Mouse (Mus musculus) liver, embryonic 12.5 days (tissue): ENCODE data around the gene Tmem217. TPM values are rescaled to one million over a fixed set of nuclear protein-coding genes. Genes with fewer than 3 reads are reported as not detected.
"Not testable (repeated sequence)": the region's sequence is repeated elsewhere in the genome, so short reads cannot be mapped to it uniquely, and the experiment has no call there.

Experiments used
- ATAC-seq: fragments of 200-750 bp; cut with Nextera tagmentation; 2 replicates; pipeline ENCODE4 v1.8.0; 2017; ENCODE audit warnings: moderate number of reproducible peaks, mild to moderate bottlenecking, moderate library complexity
- H3K27ac ChIP-seq: fragments of 300-500 bp; sonication (generic); 2 replicates; pipeline ENCODE4 v1.5.1; 2016; ENCODE audit warnings: mild to moderate bottlenecking
- H3K27me3 ChIP-seq: fragments of 300-500 bp; sonication (generic); replicated peaks from 2 replicates; pipeline ENCODE4 v1.6.1; 2016; ENCODE audit warnings: mild to moderate bottlenecking, moderate library complexity
- H3K36me3 ChIP-seq: fragments of 300-500 bp; sonication (generic); 2 replicates; pipeline ENCODE4 v1.6.1; 2016; ENCODE audit warnings: mild to moderate bottlenecking, moderate library complexity
- H3K4me1 ChIP-seq: fragments of 300-500 bp; sonication (generic); 2 replicates; pipeline ENCODE4 v1.6.1; 2016
- H3K4me2 ChIP-seq: fragments of 300-500 bp; sonication (generic); 2 replicates; pipeline ENCODE4 v1.6.1; 2016; ENCODE audit warnings: mild to moderate bottlenecking, moderate library complexity
- H3K4me3 ChIP-seq: fragments of 300-500 bp; sonication (generic); 2 replicates; pipeline ENCODE4 v1.5.1; 2016; ENCODE audit warnings: mild to moderate bottlenecking, moderate library complexity
- H3K9ac ChIP-seq: fragments of 300-500 bp; sonication (generic); 2 replicates; pipeline ENCODE4 v1.6.1; 2016; ENCODE audit warnings: mild to moderate bottlenecking, moderate library complexity
- H3K9me3 ChIP-seq: fragments of 300-500 bp; sonication (generic); replicated peaks from 2 replicates; pipeline ENCODE4 v1.6.1; 2016; ENCODE audit warnings: mild to moderate bottlenecking, moderate library complexity
- WGBS: fragments of 180-500 bp; shearing (Covaris S2); methylation state at CpG from one replicate; pipeline ENCODE4 v1.1.7; 2016; ENCODE audit not compliant: insufficient replicate concordance; 5-methylcytosine and 5-hydroxymethylcytosine counted together
- polyA plus RNA-seq: library from polyadenylated mRNA; unstranded; fragments of >200 nt; fragmentation: Nextera tagmentation; extraction: Ambion mirVana; gene quantifications from 2 replicates; pipeline ENCODE4 v1.2.1, GENCODE M21; 2016

Gene Tmem217
- polyA plus RNA-seq, 1 experiment from 2014 or later: 0.67 TPM

GRCm38 (mm10) chr17:29499511-29499910 is 52.7 kb downstream of the Tmem217 start:
- peak overlapping the region; percentile 67 for H3K4me2 ChIP-seq
- 24% methylated on average over 6 of the region's 6 CpGs for WGBS
- peak; percentile 67 for ATAC-seq

DNA sequence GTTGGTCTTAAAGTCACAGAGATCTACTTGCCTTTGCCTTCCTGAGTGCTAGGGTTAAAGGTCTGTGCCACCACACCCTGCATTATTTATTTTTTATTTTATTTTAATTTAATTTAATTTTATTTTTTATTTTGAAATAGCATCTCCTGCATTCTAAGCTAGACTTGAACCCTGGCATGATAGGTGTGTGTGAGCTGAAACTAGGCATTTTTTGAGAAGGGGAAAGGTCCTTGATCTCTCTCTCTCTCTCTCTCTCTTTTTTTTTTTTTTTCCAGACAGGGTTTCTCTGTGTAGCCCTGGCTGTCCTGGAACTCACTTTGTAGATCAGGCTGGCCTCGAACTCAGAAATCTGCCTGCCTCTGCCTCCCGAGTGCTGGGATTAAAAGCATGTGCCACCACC is 53.2 kb downstream of the Tmem217 start:
- not testable (repeated sequence) for ATAC-seq, H3K4me3 ChIP-seq, H3K9me3 ChIP-seq, H3K27me3 ChIP-seq
- Histone ChIP-seq H3K9ac (peak overlapping the region; percentile 84), H3K36me3 (peaks cover 29% of the 10 kb centered on the region), H3K4me1 (peaks cover 94% of the 10 kb centered on the region), H3K27ac (peak overlapping the region; percentile 100), H3K4me2 (peak overlapping the region; percentile 67)
- WGBS: 51% methylated on average over 2 of the region's 2 CpGs

More at GRCm38 (mm10) chr17:29499511-29499910, 52.7 kb downstream of the Tmem217 start:
- Histone ChIP-seq H3K4me1 (peaks cover 88% of the 10 kb centered on the region), H3K27ac (peak overlapping the region; percentile 100), H3K9me3 (no peaks in the 10 kb centered on the region), H3K36me3 (peaks cover 23% of the 10 kb centered on the region), H3K4me3 (peak overlapping the region; percentile 32), H3K9ac (peak overlapping the region; percentile 84), H3K27me3 (no peaks in the 10 kb centered on the region)

DNA sequence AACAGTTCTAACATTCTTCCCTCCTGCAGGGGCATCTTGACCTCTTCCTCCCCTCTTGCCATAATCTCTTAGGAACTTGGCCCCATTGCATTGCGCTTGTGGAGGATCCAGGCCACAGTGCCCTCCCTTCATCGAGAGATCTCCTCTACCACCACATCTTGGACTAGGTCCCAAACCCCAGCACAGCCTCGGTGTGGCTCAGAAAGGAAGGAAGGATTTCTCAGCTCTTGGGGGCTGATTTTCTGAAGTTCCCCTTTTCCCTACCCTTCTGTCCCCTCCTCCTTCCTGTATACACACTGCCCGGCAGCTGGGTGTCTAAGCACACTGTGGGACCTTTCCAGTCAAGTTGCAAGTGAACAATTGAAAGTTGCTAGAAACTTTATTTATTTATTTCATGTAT is 54.2 kb downstream of the Tmem217 start:
- ATAC-seq: no peak
- Histone ChIP-seq H3K9me3 (no peaks in the 10 kb centered on the region), H3K4me3 (no peak overlapping the region), H3K36me3 (peaks cover 38% of the 10 kb centered on the region), H3K27ac (peak overlapping the region; percentile 100), H3K4me2 (peak overlapping the region; percentile 33), H3K4me1 (peaks cover 94% of the 10 kb centered on the region), H3K9ac (peak overlapping the region; percentile 84), H3K27me3 (no peaks in the 10 kb centered on the region)
- 14% methylated on average over 4 of the region's 4 CpGs for WGBS

GRCm38 (mm10) chr17:29497481-29497880 is 54.7 kb downstream of the Tmem217 start:
- not testable (repeated sequence) for H3K4me2 ChIP-seq, H3K9me3 ChIP-seq, H3K27me3 ChIP-seq, ATAC-seq, H3K4me3 ChIP-seq
- Histone ChIP-seq H3K27ac (peak overlapping the region; percentile 100), H3K9ac (peak overlapping the region; percentile 30), H3K36me3 (peaks cover 43% of the 10 kb centered on the region), H3K4me1 (peaks cover 90% of the 10 kb centered on the region)
- WGBS: 45% methylated on average over 1 of the region's 1 CpGs

DNA sequence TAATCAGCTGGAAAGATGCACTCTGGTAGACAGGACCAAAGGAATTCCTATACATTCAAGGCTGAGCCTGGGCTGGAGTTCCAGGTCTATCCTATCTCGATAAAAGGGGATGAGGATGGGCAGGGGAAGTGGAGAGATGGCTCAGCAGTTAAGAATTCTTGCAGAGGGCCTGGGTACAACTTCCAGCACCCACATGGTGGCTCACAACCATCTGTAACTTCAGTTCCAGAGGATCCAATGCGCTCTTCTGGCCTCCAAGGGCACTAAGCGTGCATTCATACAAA is 55.2 kb downstream of the Tmem217 start:
- ATAC-seq: no peak
- peaks cover 85% of the 10 kb centered on the region for H3K4me1 ChIP-seq
- peak overlapping the region; percentile 90 for H3K27ac ChIP-seq
- WGBS: 63% methylated on average over 3 of the region's 3 CpGs
- peak overlapping the region; percentile 6 for H3K4me2 ChIP-seq
- peaks cover 48% of the 10 kb centered on the region for H3K36me3 ChIP-seq
- H3K27me3 ChIP-seq: no peaks in the 10 kb centered on the region
- H3K9me3 ChIP-seq: no peaks in the 10 kb centered on the region
- peak overlapping the region; percentile 30 for H3K9ac ChIP-seq
- no peak overlapping the region for H3K4me3 ChIP-seq

GRCm38 (mm10) chr17:29496211-29497070 is 55.7 kb downstream of the Tmem217 start:
- H3K4me1 ChIP-seq: peaks cover 79% of the 10 kb centered on the region
- H3K27ac ChIP-seq: peak overlapping the region; percentile 90
- 67% methylated on average over 6 of the region's 6 CpGs for WGBS
- H3K9me3 ChIP-seq: no peaks in the 10 kb centered on the region
- peak overlapping the region; percentile 30 for H3K9ac ChIP-seq
- no peaks in the 10 kb centered on the region for H3K27me3 ChIP-seq
- H3K4me2 ChIP-seq: peak overlapping the region; percentile 6
- H3K4me3 ChIP-seq: no peak overlapping the region
- H3K36me3 ChIP-seq: peaks cover 54% of the 10 kb centered on the region
- ATAC-seq: no peak

DNA sequence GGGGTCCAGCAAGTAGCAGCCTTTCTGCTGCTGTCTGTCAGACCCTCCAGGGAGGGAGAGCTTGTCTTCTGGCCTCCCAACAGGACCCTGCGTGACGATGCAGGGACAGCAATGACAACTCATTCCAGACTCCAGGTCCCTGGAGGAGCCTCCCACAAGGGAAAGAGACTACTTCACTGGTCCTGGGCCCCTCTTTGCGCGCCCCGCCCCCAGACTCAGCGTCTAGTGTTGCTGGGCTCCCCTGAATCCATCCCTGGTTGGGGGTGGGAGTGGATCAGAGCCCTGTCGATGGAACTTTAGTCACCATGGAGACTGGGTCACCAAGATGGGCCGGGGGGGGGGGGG is 57.5 kb downstream of the Tmem217 start:
- Histone ChIP-seq H3K36me3 (peaks cover 59% of the 10 kb centered on the region), H3K4me2 (peak overlapping the region; percentile 92), H3K27me3 (no peaks in the 10 kb centered on the region), H3K9me3 (no peaks in the 10 kb centered on the region), H3K4me1 (peaks cover 62% of the 10 kb centered on the region), H3K27ac (peak overlapping the region; percentile 100), H3K4me3 (peak overlapping the region; percentile 100), H3K9ac (peak overlapping the region; percentile 100)
- WGBS: 56% methylated on average over 8 of the region's 8 CpGs
- ATAC-seq: no peak

GRCm38 (mm10) chr17:29494062-29494731 is 58.0 kb downstream of the Tmem217 start:
- Histone ChIP-seq H3K9ac (peak overlapping the region; percentile 100), H3K36me3 (peaks cover 59% of the 10 kb centered on the region), H3K9me3 (no peaks in the 10 kb centered on the region), H3K4me1 (peaks cover 60% of the 10 kb centered on the region), H3K27me3 (no peaks in the 10 kb centered on the region), H3K27ac (peak overlapping the region; percentile 100), H3K4me2 (peak overlapping the region; percentile 92), H3K4me3 (peak overlapping the region; percentile 100)
- WGBS: 47% methylated on average over 10 of the region's 10 CpGs
- no peak for ATAC-seq

GRCm38 (mm10) chr17:29493461-29493980 is 58.7 kb downstream of the Tmem217 start:
- Histone ChIP-seq H3K9me3 (no peaks in the 10 kb centered on the region), H3K27me3 (no peaks in the 10 kb centered on the region), H3K36me3 (peaks cover 59% of the 10 kb centered on the region), H3K9ac (peak overlapping the region; percentile 100), H3K4me3 (peak overlapping the region; percentile 100), H3K27ac (peak overlapping the region; percentile 100), H3K4me1 (peaks cover 60% of the 10 kb centered on the region), H3K4me2 (peak overlapping the region; percentile 92)
- no peak for ATAC-seq
- WGBS: 59% methylated on average over 11 of the region's 11 CpGs

- Histone ChIP-seq H3K9me3 (no peaks in the 10 kb centered on the region), H3K4me2 (peak overlapping the region; percentile 92), H3K4me3 (peak overlapping the region; percentile 100), H3K36me3 (peaks cover 59% of the 10 kb centered on the region), H3K27ac (peak overlapping the region; percentile 100), H3K9ac (peak overlapping the region; percentile 100), H3K27me3 (no peaks in the 10 kb centered on the region), H3K4me1 (peaks cover 59% of the 10 kb centered on the region)
- WGBS: 2% methylated on average over 22 of the region's 22 CpGs
- ATAC-seq: no peak
Observed at GRCm38 (mm10) chr17:29492269-29493191, 59.7 kb downstream of the Tmem217 start.

DNA sequence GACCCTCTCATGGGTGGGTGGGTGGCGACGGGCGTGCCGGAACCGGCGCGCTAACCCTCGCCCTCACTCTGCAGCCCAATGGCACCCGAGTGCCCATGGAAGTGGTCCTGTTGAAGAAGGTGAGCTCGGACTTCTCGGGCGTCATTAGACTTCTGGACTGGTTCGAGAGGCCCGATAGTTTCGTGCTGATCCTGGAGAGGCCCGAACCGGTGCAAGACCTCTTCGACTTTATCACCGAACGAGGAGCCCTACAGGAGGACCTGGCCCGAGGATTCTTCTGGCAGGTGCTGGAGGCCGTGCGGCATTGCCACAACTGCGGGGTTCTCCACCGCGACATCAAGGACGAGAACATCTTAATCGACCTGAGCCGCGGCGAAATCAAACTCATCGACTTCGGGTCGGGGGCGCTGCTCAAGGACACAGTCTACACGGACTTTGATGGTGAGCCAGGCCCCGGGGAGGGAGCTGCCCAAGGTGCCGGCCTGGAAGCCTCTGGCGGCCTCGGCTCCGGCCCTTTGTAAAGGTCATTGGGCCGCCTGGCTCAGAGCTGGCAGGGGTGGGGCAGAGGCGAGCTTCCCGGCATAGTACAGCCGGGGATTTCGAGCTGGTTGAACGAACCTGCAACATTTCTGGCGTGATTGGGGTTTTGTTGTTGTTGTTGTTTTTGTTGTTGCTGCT is 60.5 kb downstream of the Tmem217 start:
- Histone ChIP-seq H3K27ac (peak overlapping the region; percentile 100), H3K36me3 (peaks cover 56% of the 10 kb centered on the region), H3K9ac (peak overlapping the region; percentile 100), H3K9me3 (no peaks in the 10 kb centered on the region), H3K4me1 (peaks cover 59% of the 10 kb centered on the region), H3K27me3 (no peaks in the 10 kb centered on the region), H3K4me3 (peak overlapping the region; percentile 100), H3K4me2 (peak overlapping the region; percentile 92)
- 0 out of 2 replicates have a peak, but pooled peaks have one; percentile 2 for ATAC-seq
- under 1% methylated on average over 48 of the region's 48 CpGs for whole genome bisulfite sequencing
